Mouse (Mus musculus) adrenal gland, adult 8-10 months (tissue): ENCODE data around the gene Stard10. TPM values are rescaled to one million over a fixed set of nuclear protein-coding genes. Genes with fewer than 3 reads are reported as not detected.

Experiments
- DNase-seq: peaks from one replicate; pipeline ENCODE4 v3.0.0; 2022
- total RNA-seq, 4 experiments: library from RNA; stranded (reverse); gene quantifications; 2 replicates each; pipeline ENCODE4 v1.2.4; 2022

The Stard10 gene
- total RNA-seq = 100 to 1,000 TPM in 2 of 4 experiments, 10 to 100 TPM in 2; 39.3 to 195 (median 109) TPM

DNA sequence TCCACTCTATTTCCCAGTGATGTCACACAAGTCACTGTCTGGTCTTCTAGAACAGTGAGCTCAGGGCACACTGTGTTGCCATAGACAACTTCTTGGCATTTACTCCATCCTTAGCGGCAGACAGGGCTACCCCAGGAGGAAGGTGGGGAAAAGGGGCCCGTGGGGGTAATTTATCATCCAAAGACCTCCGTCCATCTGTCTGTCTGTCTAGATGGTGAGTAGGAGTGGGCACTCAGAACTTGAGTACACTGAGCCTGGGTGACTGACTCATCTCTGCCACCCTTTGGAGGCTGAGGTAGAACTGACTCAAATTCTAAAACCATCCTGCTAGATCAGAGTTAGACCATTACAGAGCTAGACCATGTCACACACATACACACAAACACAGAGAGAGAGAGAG, at the start of gene Stard10:
Gene Stard10 (plus strand): TSS at position 73 of the 400 bp plus-strand sequence.
- no peak for DNase-seq

DNA sequence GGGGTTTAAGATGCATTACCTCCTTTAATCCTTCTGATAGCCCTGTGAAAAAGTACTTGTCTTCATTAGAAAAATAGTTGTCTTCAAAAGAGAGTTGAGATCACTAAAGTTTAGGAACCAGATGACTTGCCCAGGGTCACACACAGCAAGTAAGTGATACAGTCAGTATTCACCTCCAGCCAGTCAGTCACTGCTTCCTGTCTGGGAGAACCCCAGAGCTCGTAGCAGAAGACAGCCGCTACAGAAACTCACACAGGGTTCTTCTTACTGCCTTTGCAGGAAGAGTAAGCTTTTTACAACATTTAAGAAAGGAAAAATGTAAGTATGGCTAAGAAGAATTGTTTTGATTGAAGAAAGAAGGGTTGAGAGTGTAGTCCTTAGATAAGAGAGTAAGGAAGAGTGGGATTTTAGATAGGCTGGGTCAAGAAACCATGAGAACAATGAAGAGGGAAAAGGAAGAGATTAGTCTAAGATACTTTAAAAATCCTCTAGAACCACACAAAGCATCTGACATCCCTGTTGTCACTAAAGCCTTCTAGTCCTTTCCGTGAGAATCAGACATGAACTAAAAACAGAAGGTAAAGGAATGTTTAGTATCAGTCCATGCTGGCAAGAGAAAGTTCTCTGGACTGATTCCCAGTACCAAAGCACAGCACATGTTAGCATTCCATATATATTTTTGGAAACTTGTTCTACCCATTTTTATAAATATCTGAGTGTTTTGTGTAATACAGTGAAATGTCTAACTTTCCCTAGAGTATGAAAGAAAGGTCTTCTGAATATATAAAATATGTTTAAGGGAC, 49.2 kb upstream of the Stard10 start:
- no peak for DNase-seq

- DNase-seq = no peak
These were observed 45.3 kb upstream of the Stard10 start for GRCm38 (mm10) chr7:101271602-101272001.

DNA sequence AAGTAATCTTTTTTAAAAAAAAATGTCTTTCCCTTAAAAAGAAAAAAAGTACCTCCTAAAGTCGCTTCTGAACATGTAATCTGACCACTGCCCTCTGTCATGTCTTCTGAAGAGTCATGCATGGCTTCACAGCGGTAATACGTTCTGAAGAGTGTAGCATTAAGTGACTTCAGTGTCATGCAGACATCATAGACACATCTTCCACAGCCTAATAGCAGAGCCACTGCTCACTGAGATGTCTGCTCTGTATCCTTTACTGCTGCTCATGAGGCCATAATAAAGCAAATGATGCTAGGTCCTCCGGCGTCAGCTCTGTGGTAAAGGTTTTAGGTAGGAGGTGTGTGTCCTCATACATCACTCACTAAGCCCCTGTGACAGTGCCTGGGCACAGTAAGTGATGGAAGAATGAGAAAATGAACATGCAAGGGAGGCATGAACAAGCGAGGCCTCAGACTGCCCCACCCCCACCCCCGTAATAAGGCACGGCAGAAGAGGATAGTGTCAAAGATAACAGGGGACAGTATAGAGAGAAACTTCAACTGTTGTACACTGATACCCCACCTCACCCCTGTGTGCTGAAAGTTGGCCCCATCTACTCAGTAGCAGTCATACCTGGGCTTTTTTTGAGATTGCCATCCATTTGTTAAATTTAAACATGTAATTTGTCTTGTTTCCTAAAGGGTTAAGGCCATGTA, 44.3 kb upstream of the Stard10 start:
- DNase-seq = no peak

DNA sequence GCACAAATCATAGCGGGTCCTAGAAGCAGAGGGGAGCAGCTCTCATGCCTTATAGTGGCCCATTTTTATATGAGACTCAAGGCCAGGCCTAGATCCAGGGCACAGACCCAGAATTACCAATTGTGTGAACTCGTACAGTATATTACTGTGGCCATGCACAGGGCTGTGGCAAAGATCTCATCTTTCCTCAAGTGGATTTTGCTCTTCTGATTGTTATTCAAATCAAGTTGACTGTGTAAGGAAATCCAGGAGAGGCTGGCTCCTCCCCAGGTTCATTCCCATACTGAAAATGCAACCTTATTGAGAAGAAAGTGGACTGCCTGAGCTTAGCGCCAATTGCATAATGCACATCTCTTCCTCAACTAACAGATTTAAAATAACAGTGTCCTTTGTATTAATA, 34.2 kb upstream of the Stard10 start:
- no peak for DNase-seq

- no peak for DNase-seq
These were observed 32.4 kb upstream of the Stard10 start for GRCm38 (mm10) chr7:101284504-101284903.

- DNase-seq = no peak
These were observed 30.0 kb upstream of the Stard10 start for GRCm38 (mm10) chr7:101286891-101287290.

DNA sequence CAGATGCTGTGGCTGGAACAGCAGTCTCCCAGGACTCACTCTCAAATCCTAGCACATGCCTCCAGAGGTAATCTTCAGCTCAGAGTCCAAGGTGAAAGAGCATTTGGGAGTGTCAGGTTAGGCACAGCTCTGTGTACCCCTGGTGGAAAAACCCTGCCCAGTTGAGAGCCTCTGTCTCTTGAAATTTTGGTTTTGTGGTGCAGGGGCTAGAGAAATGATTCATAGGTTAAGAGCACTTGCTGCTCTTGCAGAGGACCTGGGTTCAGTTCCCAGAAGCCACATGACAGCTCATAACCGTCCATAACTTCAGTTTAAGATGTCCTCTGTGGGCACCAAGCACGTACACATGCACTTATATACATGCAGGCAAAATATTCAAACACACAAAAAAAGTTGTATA, 29.1 kb upstream of the Stard10 start:
- no peak for DNase-seq

DNA sequence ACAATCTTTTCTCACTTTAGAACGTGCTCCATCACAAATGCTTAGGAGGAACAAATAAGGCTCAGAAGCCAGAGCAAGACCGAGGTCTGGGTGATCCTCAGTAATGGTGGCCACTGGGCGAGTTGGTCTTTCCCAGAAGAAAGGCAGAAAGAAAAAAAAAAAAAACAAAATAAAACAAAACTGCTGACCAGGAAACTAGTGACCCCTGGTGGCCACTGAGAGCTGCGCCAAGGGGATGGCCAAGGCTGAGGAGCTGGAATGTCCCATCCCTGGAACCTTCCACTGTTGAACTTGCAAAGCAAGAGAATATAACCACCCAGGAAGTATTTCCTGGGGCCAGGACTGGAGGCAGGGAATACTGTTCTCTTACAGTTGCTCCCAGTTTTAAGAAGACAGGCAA, 28.4 kb upstream of the Stard10 start:
- DNase-seq = no peak

DNA sequence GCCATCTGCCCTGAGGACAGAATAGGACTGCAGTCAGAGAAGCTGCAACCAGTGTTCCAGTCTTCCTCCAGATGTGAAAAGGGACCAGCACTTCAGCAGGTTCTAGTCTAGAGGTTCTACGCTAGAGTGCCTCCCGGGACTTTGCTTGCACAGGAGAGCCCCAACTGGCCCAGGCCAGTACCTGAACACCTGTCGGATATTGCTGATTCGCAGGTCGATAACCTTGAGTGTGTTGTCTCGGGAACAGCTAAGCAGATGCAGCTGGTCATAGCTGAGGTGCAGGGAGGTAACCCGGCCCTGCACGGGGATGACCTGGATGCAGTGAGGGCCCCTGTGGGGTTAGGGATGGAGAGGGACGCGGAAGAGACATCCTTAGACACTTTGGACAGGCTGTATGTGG, 26.5 kb upstream of the Stard10 start:
- no peak for DNase-seq

GRCm38 (mm10) chr7:101291211-101291610, 25.7 kb upstream of the Stard10 start:
- DNase-seq = no peak

GRCm38 (mm10) chr7:101291641-101292040, 25.2 kb upstream of the Stard10 start:
- no peak for DNase-seq

GRCm38 (mm10) chr7:101292086-101292485, 24.8 kb upstream of the Stard10 start:
- DNase-seq = no peak

GRCm38 (mm10) chr7:101292696-101293095, 24.2 kb upstream of the Stard10 start:
- no peak for DNase-seq

DNA sequence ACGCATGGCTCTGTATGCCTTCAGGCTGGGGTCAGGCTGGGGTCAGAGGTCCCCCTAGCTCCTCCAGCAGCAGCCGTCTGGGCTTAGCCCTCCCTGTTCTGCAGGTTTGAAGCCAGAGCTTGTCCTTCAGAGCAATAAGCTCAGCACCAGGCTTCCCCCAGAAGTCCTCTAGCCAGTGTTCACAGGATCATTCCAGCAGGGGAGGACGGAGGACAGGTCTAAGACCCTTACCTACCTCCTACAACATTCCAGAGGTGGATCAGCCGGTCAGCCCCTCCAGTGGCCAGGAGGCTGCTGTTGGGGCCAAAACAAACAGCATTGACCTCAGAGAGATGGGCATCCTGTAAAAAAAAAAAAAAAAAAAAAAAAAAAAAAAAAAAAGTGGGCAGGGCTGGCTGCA, 23.7 kb upstream of the Stard10 start:
- no peak for DNase-seq

- no peak for DNase-seq
These were observed 23.3 kb upstream of the Stard10 start for GRCm38 (mm10) chr7:101293611-101294010.

GRCm38 (mm10) chr7:101295438-101295837, 21.4 kb upstream of the Stard10 start:
- no peak for DNase-seq

DNA sequence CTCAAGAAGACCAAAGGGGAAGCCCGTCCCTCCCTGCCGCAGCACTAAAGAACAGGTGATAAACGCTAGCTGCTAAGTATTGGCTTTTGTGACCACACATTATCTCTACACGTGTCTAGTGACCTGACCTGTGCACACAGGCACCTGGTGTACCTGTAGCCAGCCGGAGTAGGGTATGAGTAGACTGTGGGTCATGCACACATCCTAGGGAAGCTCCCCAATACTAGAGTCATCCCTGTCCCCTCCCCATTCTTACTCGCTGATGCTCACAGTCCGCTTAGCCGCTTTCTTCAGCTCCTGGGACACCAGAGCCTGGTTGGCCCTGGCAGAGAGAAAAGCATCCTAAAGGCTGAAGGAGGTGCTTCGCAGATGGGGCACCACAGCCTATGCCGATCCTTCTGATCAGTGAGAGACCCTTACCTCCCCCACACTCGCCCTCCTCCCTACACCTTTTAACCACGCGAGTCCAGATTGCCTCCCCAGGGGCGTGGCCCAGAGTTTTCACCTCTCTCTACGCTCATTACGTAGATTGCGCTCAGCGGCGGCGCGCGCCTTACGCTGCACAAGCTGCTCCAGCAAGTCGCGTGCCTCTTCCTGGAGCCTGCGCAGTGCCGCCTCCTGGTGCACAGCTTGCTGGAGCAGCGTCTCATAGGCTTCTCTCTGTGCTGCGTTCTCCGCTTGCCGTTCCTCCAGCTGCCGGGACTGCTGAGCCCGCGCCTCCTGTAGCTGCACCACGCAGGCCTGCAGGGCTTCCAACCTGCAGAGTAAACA, 20.4 kb upstream of the Stard10 start:
- DNase-seq = peak; percentile 62

- DNase-seq = no peak
These were observed 19.9 kb upstream of the Stard10 start for GRCm38 (mm10) chr7:101297023-101297405.

DNA sequence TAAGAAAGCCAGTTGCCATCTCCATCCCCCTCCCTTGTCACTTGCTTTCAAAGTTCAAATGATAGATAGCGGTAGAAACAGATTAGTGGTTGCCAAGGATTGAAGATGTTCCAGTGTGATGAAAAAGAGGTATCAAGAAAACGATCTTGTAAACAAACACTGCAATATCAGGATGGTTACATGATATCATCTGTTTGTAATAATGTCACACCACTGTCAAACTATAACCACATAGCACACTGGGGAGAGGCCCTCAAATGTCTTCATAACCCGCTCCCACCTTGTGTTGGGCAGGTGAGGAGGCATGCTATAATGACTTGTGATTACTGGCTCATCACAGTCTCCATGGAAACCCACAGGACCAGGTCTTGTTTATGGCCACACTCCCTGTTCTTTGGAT, 18.5 kb upstream of the Stard10 start:
- DNase-seq = no peak

DNA sequence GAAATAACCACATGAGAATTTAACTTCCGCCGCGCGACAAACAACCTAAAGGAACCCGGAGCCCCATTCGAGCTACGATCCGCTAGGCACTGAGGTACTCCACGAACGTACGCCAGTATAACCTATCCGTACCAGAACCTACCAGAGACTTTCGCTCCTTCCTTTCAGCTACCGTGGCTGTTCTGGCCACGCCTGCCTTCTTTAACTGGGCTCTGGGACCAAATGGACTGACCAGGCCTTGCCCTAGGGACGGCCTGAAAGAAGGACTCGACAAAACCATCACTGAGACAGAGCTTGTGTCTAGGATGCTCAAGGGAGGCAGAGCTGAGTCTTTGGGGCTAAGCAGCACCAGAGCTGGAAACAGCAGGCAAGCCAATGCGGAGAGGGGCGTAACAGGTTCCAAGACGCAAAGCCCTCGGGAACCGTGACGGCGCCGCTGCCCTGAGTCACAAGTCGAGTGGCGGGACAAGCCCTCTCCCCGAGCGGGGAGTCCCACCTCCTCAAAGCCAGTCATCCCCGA, 15.5 kb upstream of the Stard10 start:
- DNase-seq = no peak

DNA sequence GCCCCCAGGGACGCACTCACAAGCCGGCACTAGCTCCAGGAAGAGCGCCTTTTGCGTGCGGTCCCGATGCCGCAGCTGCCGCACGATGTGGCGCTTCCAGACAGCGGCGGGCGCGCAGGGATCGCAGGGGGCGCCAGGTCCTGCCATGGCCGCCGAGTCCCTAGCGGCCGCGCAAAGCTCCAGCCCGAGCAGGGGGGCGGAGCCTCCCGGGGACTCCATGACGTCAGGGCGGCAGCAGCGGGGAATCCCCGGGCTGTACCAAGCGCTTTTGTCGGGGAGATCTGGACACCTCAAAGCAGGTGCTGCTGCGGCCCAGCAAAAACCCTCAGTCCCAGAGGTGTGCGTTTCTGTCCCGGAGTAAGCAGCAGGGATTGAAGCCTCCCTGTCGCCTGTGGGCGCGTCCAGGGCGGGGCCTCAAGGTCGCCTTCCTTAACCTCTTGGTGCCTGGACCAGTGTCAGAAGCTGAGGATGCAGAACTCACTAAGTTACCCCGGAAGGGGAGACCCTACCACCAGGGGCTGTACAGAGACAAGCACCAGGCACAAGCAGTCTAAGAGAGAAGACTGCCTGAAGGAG, 14.9 kb upstream of the Stard10 start, which contains the start of gene Atg16l2:
Gene Atg16l2 (minus strand): TSS at position 371 of the 576 bp plus-strand sequence.
- DNase-seq = peak; percentile 92

DNA sequence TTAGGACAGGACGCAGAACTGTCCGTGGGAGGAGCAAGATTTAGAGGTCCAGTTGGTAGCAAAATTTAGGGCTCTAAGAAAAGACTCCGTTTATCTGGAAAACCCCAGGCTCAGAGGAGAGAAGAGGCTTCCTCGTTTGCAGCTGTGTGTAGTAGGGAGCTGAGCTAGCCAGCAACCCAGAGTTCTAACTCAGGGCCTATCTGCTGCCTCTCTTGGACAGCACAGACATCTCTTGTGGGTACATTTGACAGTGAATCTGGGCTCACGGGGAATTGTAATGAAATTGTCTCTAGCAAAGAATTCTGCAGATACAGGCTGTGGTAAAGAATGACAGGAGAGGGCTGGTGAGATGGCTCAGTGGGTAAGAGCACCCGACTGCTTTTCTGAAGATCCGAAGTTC, 14.2 kb upstream of the Stard10 start:
- no peak for DNase-seq
